Mouse (Mus musculus): ENCODE data around the gene Atp5l. TPM values are rescaled to one million over a fixed set of nuclear protein-coding genes. Genes with fewer than 3 reads are reported as not detected.
A peak's percentile ranks its signal among the peaks of the same experiment; 100 is the strongest.

Atp5l gene
- polyA plus RNA-seq, 1 experiment, result 79.4 TPM

DNA sequence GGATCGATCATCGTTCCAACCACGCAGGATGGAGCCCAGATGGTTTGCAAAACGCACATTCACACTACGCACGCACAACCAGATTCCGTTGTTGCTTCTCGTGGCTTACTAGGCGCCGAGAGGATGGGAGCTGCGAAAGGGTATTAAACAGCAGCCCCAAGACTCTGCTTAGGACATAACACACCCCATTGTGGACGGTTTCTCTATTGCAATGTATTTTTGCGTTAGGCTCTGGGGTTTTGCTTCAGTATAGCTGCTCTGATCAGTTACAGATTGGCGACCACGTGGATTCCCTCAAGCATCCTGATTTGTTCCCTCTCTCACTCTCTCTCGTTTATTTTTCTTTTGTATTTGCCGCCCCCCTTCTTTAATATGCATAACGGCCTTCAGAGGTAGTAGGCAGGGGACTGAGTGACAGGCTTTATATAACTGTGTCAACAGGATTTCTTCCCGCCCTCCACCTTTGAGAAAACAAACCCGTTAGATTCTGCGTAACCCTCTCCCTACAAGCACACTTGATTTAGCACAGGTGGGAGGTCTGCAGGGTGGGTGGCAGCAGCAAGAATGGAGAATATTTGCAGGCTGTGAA lies 37.5 kb downstream of the Atp5l start:
- Histone ChIP-seq H3K4me1 (ENCODE audit: control insufficient read depth, insufficient read depth, insufficient read length) (peaks cover 4% of the 10 kb centered on the region; the same call in 1 of the 2 replicates), H3K27ac (ENCODE audit: insufficient read depth, low read length) (no peak overlapping the region), H3K4me3 (ENCODE audit: extremely low read depth, insufficient read depth, insufficient read length) (peak overlapping the region; percentile 68; the same call in 1 of the 2 replicates), H3K36me3 (ENCODE audit: control insufficient read depth, insufficient read depth, low read length) (no peaks in the 10 kb centered on the region), H3K27me3 (ENCODE audit: control insufficient read depth, insufficient read depth, low read length) (no peaks in the 10 kb centered on the region)
- peak in 1 of 2 experiments; percentile 16 for DNase-seq (ENCODE audit: low read depth in 1 of 2, low spot score in 2 of 2)
- no peak for TF ChIP-seq POLR2A (IDR thresholded peaks at IDR 0.05; ENCODE audit: low read depth, low read length)
- TF ChIP-seq CTCF (IDR thresholded peaks at IDR 0.05; ENCODE audit: extremely low read depth, insufficient read depth, insufficient read length, insufficient replicate concordance), result no peak
- 4% methylated on average over 21 of the region's 21 CpGs for WGBS

DNA sequence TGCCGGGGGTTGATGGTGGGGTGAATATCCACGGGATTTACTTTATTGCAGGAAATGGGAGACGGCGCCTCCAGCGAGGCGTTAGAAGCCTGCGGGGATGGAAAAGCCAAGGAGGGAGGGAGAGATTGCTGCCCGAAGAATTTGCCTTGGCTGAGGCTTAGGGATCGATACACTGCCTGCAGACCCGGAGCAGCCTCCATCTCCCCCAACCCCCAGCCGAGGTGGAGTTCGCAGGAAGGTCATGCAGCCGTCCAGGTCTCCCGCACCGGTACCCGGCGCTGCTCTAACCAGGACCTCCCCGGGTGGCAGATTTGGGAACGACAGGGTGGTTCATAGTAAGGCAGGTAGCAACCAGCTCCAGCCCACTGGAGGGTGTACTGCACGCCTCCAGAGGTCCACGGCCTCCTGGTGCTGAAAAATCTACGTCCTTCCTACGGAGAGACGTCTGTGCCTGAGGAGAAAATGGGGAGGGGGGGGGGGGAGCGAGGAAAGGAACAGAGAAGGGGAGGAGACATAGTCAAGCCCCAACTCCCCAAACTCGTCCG lies 38.0 kb downstream of the Atp5l start:
- TF ChIP-seq CTCF (IDR thresholded peaks at IDR 0.05; ENCODE audit: extremely low read depth, insufficient read depth, insufficient read length, insufficient replicate concordance) (no peak), POLR2A (IDR thresholded peaks at IDR 0.05; ENCODE audit: low read depth, low read length) (no peak)
- under 1% methylated on average over 26 of the region's 27 CpGs for WGBS
- DNase-seq (ENCODE audit: low read depth in 1 of 2, low spot score in 2 of 2), result peak; percentile 42 to 49
- peaks cover 4% of the 10 kb centered on the region; the same call in 1 of the 2 replicates for H3K4me1 ChIP-seq (ENCODE audit: control insufficient read depth, insufficient read depth, insufficient read length)
- H3K4me3 ChIP-seq (ENCODE audit: extremely low read depth, insufficient read depth, insufficient read length), result peak overlapping the region; percentile 68
- no peak overlapping the region for H3K27ac ChIP-seq (ENCODE audit: insufficient read depth, low read length)
- H3K27me3 ChIP-seq (ENCODE audit: control insufficient read depth, insufficient read depth, low read length), result no peaks in the 10 kb centered on the region
- no peaks in the 10 kb centered on the region for H3K36me3 ChIP-seq (ENCODE audit: control insufficient read depth, insufficient read depth, low read length)

DNA sequence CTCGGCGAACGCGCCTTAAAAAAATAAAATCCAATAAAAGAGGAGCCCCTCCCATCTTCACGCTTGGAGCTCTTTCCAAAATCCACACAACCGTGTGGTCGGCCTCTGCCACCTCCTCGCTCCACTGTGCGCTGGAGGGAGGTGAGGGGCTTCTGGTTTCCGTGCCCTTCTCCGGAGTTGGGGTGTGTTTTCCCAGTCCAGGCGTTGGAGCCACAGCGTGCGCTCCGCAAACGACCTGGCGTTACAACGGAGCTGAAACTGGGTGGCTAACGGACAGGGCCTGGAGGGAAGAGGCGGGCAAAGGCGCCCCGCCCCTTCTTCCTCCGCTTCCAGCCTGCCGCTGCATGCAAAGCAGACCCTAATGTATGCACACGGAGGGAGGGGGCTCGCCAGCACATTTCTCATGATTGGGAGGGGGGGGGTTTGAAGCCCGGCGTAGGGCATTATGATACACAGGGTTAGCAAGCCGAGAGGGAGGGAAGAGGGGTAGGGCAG lies 38.6 kb downstream of the Atp5l start:
- peak in 1 of 2 experiments; percentile 71 for DNase-seq (ENCODE audit: low read depth in 1 of 2, low spot score in 2 of 2)
- TF ChIP-seq POLR2A (IDR thresholded peaks at IDR 0.05; ENCODE audit: low read depth, low read length) (0 out of 2 replicates have a peak, but pooled peaks have one; percentile 4), CTCF (IDR thresholded peaks at IDR 0.05; ENCODE audit: extremely low read depth, insufficient read depth, insufficient read length, insufficient replicate concordance) (no peak)
- H3K27ac ChIP-seq (ENCODE audit: insufficient read depth, low read length), result peak overlapping the region; percentile 57
- H3K27me3 ChIP-seq (ENCODE audit: control insufficient read depth, insufficient read depth, low read length), result no peaks in the 10 kb centered on the region
- peak overlapping the region; percentile 68 for H3K4me3 ChIP-seq (ENCODE audit: extremely low read depth, insufficient read depth, insufficient read length)
- peaks cover 4% of the 10 kb centered on the region; the same call in 1 of the 2 replicates for H3K4me1 ChIP-seq (ENCODE audit: control insufficient read depth, insufficient read depth, insufficient read length)
- H3K36me3 ChIP-seq (ENCODE audit: control insufficient read depth, insufficient read depth, low read length), result no peaks in the 10 kb centered on the region
- WGBS, result under 1% methylated on average over 29 of the region's 29 CpGs

DNA sequence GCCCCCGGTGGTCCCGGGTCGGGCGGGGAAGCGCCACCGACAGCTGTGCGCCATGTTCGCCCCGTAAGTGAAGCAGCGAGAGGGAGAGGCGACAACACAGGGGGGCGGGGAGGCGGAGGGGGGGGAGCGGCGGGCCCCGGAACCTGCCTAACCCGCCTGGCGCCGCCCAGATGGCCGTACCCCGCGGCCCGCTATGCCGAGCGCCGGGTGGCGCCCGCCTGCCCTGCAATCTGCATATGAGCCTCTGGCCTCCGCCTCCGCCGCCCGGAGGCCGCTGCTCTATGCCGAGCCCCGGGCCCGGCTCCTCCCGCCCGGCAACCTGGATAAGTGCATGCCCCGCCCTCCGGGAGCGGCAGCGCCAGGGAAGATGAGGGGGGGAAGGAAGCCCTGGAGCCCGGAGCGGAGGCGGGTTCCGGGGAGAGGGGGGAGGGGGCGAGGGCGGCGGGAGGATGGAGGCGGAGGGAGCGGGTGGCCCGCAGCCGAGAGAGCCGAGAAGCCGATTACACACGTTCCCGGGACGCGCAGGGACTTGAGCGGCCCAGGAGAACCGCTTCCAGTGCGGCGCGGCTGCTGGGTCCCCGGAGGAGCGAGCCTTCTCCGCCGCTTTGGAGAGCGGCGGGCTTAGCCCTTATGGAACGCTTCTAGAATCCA lies 39.2 kb downstream of the Atp5l start, which contains the start of gene Kmt2a:
TSS of gene Kmt2a (minus strand) at position 76 of the 651 bp plus-strand sequence.
- DNase-seq (ENCODE audit: low read depth in 1 of 2, low spot score in 2 of 2), result peak; percentile 80 to 91
- peak within 1 kb of the TSS; percentile 76 for H3K27ac ChIP-seq (ENCODE audit: insufficient read depth, low read length)
- TF ChIP-seq CTCF (IDR thresholded peaks at IDR 0.05; ENCODE audit: extremely low read depth, insufficient read depth, insufficient read length, insufficient replicate concordance), result no peak
- peak; percentile 17; the same call in 1 of the 2 replicates for TF ChIP-seq POLR2A (IDR thresholded peaks at IDR 0.05; ENCODE audit: low read depth, low read length)
- H3K36me3 ChIP-seq (ENCODE audit: control insufficient read depth, insufficient read depth, low read length), result no peaks in the 10 kb centered on the region
- peak within 1 kb of the TSS; percentile 90 for H3K4me3 ChIP-seq (ENCODE audit: extremely low read depth, insufficient read depth, insufficient read length)
- 1% methylated on average over 47 of the region's 71 CpGs for WGBS
- no peaks in the 10 kb centered on the region for H3K27me3 ChIP-seq (ENCODE audit: control insufficient read depth, insufficient read depth, low read length)
- peaks cover 4% of the 10 kb centered on the region; the same call in 1 of the 2 replicates for H3K4me1 ChIP-seq (ENCODE audit: control insufficient read depth, insufficient read depth, insufficient read length)

DNA sequence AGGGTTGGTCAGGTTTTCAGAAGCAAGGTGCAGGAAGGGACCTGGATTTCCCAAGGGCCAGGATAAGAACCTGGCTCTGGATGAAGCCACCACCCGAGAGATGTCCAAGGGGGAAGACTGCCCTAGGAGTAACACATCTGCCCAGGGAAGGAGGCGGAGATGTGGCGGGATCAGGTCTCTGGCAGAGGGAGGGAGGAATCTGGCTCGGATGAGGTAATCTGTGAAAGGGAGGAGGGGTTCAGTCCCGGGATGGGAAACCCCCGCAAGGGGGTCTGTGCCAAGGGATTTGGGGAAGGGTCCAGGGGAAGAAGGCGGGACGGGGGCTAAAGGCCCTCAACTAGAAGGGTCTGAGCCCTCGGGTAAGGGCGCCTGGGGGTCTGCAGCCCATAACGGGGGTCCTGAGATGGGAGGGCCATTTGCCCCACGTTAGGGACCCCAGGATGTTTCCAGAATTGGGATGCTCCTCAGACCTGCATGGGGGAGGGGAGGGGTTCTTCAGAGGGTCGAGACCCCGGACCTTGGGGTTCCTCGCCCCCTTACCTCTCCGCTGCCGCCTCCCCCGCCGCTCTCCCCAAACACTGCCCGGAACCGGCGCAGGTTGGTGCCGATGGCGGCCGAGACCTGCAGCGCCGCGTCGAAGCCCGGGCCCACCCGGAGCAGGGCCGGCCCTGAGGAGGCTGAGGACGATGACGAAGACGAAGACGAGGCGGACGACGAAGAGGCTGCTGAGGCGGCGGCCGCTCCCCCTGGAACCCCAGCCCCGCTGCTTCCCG lies 40.0 kb downstream of the Atp5l start:
- Histone ChIP-seq H3K27ac (ENCODE audit: insufficient read depth, low read length) (peak overlapping the region; percentile 76), H3K4me1 (ENCODE audit: control insufficient read depth, insufficient read depth, insufficient read length) (peaks cover 4% of the 10 kb centered on the region; the same call in 1 of the 2 replicates), H3K4me3 (ENCODE audit: extremely low read depth, insufficient read depth, insufficient read length) (peak overlapping the region; percentile 90), H3K36me3 (ENCODE audit: control insufficient read depth, insufficient read depth, low read length) (no peaks in the 10 kb centered on the region), H3K27me3 (ENCODE audit: control insufficient read depth, insufficient read depth, low read length) (no peaks in the 10 kb centered on the region)
- peak in 1 of 2 experiments; percentile 17 for DNase-seq (ENCODE audit: low read depth in 1 of 2, low spot score in 2 of 2)
- under 1% methylated on average over 33 of the region's 44 CpGs for WGBS
- no peak for TF ChIP-seq CTCF (IDR thresholded peaks at IDR 0.05; ENCODE audit: extremely low read depth, insufficient read depth, insufficient read length, insufficient replicate concordance)
- no peak for TF ChIP-seq POLR2A (IDR thresholded peaks at IDR 0.05; ENCODE audit: low read depth, low read length)

DNA sequence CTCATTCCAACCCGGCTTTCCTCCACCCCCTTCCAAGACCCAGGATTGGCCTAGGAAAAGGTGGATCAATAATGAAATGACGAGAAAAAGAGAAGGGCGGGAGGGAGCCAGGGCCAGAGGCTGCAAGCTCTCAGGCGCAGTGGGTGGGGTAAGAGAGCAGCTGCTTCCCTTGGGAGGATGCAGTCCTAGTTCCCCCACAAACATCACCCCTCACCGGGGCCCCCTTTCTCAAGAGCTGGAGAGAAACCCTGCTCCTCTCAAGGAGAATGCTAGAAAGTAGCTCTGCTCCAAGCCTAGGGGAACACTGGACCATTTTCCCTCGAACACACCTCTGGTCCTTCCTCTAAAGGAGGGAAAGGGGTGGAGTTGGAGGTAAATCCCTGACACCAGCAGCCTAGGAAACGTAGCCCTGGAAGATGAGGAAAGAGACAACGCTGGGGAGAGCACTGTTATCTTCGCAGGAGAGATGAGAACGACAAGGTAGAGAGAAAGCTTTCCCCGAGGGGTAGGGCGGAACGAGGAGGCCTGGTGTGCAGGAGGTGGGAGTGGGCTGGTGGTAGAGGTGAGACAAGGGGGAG lies 40.8 kb downstream of the Atp5l start:
- Histone ChIP-seq H3K36me3 (ENCODE audit: control insufficient read depth, insufficient read depth, low read length) (no peaks in the 10 kb centered on the region), H3K27ac (ENCODE audit: insufficient read depth, low read length) (peak overlapping the region; percentile 69), H3K27me3 (ENCODE audit: control insufficient read depth, insufficient read depth, low read length) (no peaks in the 10 kb centered on the region), H3K4me1 (ENCODE audit: control insufficient read depth, insufficient read depth, insufficient read length) (peaks cover 4% of the 10 kb centered on the region; the same call in 1 of the 2 replicates), H3K4me3 (ENCODE audit: extremely low read depth, insufficient read depth, insufficient read length) (peak overlapping the region; percentile 90)
- TF ChIP-seq CTCF (IDR thresholded peaks at IDR 0.05; ENCODE audit: extremely low read depth, insufficient read depth, insufficient read length, insufficient replicate concordance), result no peak
- TF ChIP-seq POLR2A (IDR thresholded peaks at IDR 0.05; ENCODE audit: low read depth, low read length), result no peak
- WGBS, result 1% methylated on average over 13 of the region's 13 CpGs
- DNase-seq (ENCODE audit: low read depth in 1 of 2, low spot score in 2 of 2), result peak in 1 of 2 experiments; percentile 36

Measured in spleen, adult 2 months (tissue).